Mouse (Mus musculus) embryonic fibroblast, embryonic 13.5 days (primary cell): Measurements from ENCODE around the gene Sbf2.

Experiments
- CTCF ChIP-seq: IDR thresholded peaks from 2 replicates; pipeline ENCODE4 v1.5.1; 2011; ENCODE audit warnings: mild to moderate bottlenecking, control low read depth, low read length, moderate library complexity, borderline replicate concordance; ENCODE audit not compliant: insufficient read depth
- POLR2A ChIP-seq: IDR thresholded peaks from 2 replicates; pipeline ENCODE4 v1.6.1; 2011; ENCODE audit warnings: low read depth, mild to moderate bottlenecking, control low read depth, low read length, moderate library complexity

DNA sequence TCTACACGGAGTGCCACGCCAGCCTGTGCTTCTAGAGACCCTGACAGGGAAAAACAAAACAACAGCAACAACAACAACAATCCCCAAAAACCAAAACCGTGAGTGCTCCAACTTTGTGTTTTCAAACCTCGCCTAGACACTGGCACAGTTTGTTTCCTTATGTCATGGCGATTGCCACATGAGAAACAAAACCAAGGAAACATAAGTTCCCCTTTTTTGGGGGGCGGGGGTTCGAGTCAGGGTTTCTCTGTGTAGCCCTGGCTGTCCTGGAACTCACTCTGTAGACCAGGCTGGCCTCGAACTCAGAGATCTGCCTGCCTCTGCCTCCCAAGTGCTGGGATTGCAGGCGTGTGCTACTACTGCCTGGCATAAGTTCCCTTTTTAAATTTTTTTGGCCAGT, 346.7 kb downstream of the Sbf2 start:
- TF ChIP-seq POLR2A (no peak), CTCF (no peak)
